Mouse (Mus musculus): ENCODE results near the gene Cryzl2.

DNA sequence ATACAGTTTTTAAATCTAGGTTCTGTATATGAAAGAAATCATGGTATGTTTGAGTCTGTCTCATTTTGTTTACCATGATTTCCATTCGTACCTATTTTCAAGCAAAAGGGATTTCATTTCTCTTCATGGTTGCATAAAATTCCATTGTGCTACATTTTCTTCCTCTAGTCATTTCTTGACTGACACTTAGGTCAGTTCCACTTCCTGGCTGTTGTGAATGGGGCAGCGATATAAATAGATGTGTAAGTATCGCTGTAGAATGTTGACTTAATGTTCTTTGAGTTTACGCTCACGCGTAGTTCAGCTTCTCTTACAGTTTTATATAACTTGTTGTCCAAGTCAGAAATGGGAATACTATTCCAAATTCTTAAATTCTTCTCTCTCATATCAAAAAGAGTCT, 22.5 kb upstream of the Cryzl2 start:
- TF ChIP-seq ZKSCAN1 (IDR thresholded peaks at IDR 0.05; ENCODE audit: low read depth, low read length) = no peak
- no peak for TF ChIP-seq NRF1 (IDR thresholded peaks at IDR 0.05; ENCODE audit: insufficient read depth, low read depth, low read length, poor library complexity, severe bottlenecking)
- TF ChIP-seq TAL1 (IDR thresholded peaks at IDR 0.05; ENCODE audit: low read length) = no peak
- no peak for TF ChIP-seq CTCF (IDR thresholded peaks at IDR 0.05 in 2 of 3, conservative IDR thresholded peaks at IDR 0.05 in 1 of 3; ENCODE audit: control insufficient read depth in 1 of 3, insufficient read depth in 1 of 3, low read depth in 2 of 3, low read length in 3 of 3, poor library complexity in 1 of 3, severe bottlenecking in 1 of 3)
- TF ChIP-seq NELFE (IDR thresholded peaks at IDR 0.05; ENCODE audit: low read depth, low read length) = no peak
- no peak for TF ChIP-seq BHLHE40 (IDR thresholded peaks at IDR 0.05; ENCODE audit: borderline replicate concordance, low read depth, low read length)

Data from MEL (cell line).